Mouse (Mus musculus): Measurements from ENCODE around the gene Glrx2.
"Not testable (repeated sequence)": the region's sequence is repeated elsewhere in the genome, so short reads cannot be mapped to it uniquely, and the experiment has no call there.

Glrx2 gene

GRCm38 (mm10) chr1:143716038-143716437 lies at the start of gene Glrx2:
Gene Glrx2 (plus strand): TSS chr1:143716338.
- not testable (repeated sequence) for DNase-seq

GRCm38 (mm10) chr1:143675734-143676361 lies 40.3 kb upstream of the Glrx2 start:
- DNase-seq = peak in 1 of 2 experiments; percentile 24

GRCm38 (mm10) chr1:143681108-143681507 lies 35.0 kb upstream of the Glrx2 start:
- DNase-seq = peak; percentile 95 to 97

- DNase-seq = no peak
Measured at GRCm38 (mm10) chr1:143684849-143685248, 31.3 kb upstream of the Glrx2 start.

- DNase-seq = no peak
Measured at GRCm38 (mm10) chr1:143701736-143702135, 14.4 kb upstream of the Glrx2 start.

GRCm38 (mm10) chr1:143702141-143702740 lies 13.9 kb upstream of the Glrx2 start:
- DNase-seq = peak; percentile 52 to 65

GRCm38 (mm10) chr1:143702741-143703262 lies 13.3 kb upstream of the Glrx2 start, which contains the start of gene Cdc73:
Gene Cdc73 (minus strand): TSS chr1:143702893.
- peak; percentile 92 to 95 for DNase-seq

- DNase-seq = peak in 1 of 2 experiments; percentile 12
Measured at GRCm38 (mm10) chr1:143707006-143707405, 9.1 kb upstream of the Glrx2 start.

GRCm38 (mm10) chr1:143708361-143708760 lies 7.8 kb upstream of the Glrx2 start:
- no peak for DNase-seq

- no peak for DNase-seq
Measured at GRCm38 (mm10) chr1:143709966-143710626, 6.0 kb upstream of the Glrx2 start.

GRCm38 (mm10) chr1:143710627-143710976 lies 5.5 kb upstream of the Glrx2 start:
- no peak for DNase-seq

GRCm38 (mm10) chr1:143724456-143725064 lies 8.4 kb downstream of the Glrx2 start:
- no peak for DNase-seq

- DNase-seq = no peak
Measured at GRCm38 (mm10) chr1:143727701-143728445, 11.7 kb downstream of the Glrx2 start.

- peak in 1 of 2 experiments; percentile 29 for DNase-seq
Measured at GRCm38 (mm10) chr1:143730899-143731298, 14.8 kb downstream of the Glrx2 start.

- DNase-seq = no peak
Measured at GRCm38 (mm10) chr1:143731691-143732090, 15.6 kb downstream of the Glrx2 start.

GRCm38 (mm10) chr1:143733914-143734410 lies 17.8 kb downstream of the Glrx2 start:
- no peak for DNase-seq

GRCm38 (mm10) chr1:143738811-143739210 lies 22.7 kb downstream of the Glrx2 start:
- no peak for DNase-seq

GRCm38 (mm10) chr1:143739361-143740350 lies 23.5 kb downstream of the Glrx2 start:
- peak; percentile 97 to 98 for DNase-seq

GRCm38 (mm10) chr1:143740581-143740980 lies 24.4 kb downstream of the Glrx2 start:
- DNase-seq = peak; percentile 57 to 61

GRCm38 (mm10) chr1:143741331-143741730 lies 25.2 kb downstream of the Glrx2 start:
- no peak for DNase-seq

- no peak for DNase-seq
Measured at GRCm38 (mm10) chr1:143742186-143742585, 26.0 kb downstream of the Glrx2 start.

Measured in cerebellum, postnatal 14 days (tissue).